Mouse (Mus musculus): Measurements from ENCODE around the gene Prr15l. TPM values are rescaled to one million over a fixed set of nuclear protein-coding genes. Genes with fewer than 3 reads are reported as not detected.

Prr15l gene
- polyA plus RNA-seq, 1 experiment from 2014 or later, result 55.2 TPM

DNA sequence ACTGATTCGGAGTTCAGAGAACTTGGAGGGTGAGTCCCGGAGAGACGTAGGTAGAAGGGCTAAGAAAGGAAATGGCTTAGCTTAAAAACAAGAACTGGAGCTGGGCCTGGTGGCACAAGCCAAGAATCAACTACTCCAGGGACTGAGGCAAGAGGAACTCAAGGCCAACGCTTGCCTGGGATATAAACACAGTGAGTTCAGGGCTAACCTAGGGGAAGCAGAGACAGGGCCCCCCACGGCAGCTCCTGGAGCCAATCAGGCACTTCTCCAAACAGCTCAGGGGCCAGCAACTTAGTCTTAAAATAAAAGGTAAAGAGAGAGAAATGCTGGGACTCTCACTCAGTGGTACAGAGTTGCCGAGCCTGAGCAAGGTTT is 10.5 kb downstream of the Prr15l start:
- ATAC-seq (ENCODE audit: insufficient read depth, low FRiP score, low read depth), result no peak
- Histone ChIP-seq H3K4me3 (replicated peaks) (no peak overlapping the region), H3K4me2 (no peak overlapping the region), H3K9me3 (no peaks in the 10 kb centered on the region), H3K9ac (no peak overlapping the region), H3K4me1 (peaks cover 15% of the 10 kb centered on the region), H3K27ac (peak overlapping the region; percentile 79), H3K36me3 (no peaks in the 10 kb centered on the region), H3K27me3 (replicated peaks) (no peaks in the 10 kb centered on the region)
- WGBS, result 68% methylated on average over 6 of the region's 6 CpGs

DNA sequence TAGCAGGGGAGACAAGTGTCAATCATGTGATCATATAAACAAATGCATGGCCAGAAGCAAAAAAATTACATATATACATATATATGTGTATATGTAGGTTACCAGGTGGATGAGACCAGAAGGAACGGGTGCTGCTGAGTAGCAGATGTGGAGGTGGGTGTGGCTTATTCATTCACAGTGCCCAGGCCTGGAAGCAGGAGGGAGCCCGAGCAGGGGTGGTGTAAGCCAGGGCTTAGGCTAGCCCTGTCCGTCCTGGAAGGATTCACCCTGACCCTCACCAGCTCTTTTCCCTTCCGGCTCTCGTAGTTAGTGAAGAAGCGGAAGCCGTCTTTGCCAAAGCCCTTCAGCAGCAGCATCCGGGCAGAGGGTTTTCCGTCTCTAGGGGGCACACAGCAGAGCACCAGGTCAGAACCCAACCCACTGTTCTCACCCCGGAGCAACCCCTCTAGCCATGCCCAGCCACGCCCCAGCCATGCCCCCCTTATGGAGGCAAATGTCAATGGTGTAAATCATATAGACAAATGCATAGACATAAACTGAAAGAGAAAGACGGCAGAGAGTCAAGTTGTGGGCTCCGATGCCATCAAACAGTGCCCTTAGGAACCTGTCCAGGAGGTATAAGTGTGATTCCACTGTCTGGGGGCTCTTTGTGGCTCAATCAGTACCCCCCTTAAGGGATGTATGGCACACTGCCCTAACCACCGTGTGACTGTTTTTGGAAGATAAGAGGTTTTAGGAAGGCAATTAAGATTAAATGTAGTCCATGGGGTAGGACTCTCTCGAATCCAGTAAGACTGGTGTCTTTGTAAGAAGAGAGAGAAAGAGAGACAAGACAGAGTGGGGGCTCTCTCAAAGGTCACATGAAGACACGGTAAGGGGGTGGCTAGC is 12.9 kb downstream of the Prr15l start:
- Histone ChIP-seq H3K27me3 (replicated peaks) (no peaks in the 10 kb centered on the region), H3K36me3 (no peaks in the 10 kb centered on the region), H3K9ac (no peak overlapping the region), H3K4me1 (peaks cover 24% of the 10 kb centered on the region), H3K4me2 (no peak overlapping the region), H3K4me3 (replicated peaks) (no peak overlapping the region), H3K27ac (no peak overlapping the region), H3K9me3 (no peaks in the 10 kb centered on the region)
- no peak for ATAC-seq (ENCODE audit: insufficient read depth, low FRiP score, low read depth)
- WGBS, result 69% methylated on average over 16 of the region's 16 CpGs

DNA sequence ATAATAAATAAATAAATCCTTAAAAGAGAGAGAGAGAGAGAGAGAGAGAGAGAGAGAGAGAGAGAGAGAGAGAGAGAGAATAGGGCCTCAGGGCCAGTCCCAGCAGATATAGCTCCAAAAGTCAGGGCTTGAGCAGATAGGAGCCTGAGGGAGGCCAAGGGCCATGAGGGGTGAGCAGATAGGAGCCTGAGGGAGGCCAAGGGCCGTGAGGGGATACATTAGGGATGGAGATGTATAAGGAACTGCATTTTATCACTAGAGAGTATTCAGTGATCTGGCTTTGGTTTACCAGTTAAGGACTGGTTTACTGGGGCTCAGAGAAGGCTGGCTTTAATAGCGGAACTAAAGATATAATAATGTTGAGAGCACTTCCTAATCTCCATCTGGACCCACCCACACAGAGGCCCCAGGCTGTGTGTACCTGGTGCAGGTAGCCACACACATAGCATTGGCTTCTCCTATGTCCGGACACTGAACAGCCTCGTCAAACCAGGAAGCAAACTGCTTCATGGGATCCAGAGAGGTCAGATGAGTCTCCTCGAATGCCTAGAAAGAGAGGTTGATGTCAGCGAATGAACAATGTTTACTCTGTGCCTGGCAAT is 14.2 kb downstream of the Prr15l start:
- H3K27ac ChIP-seq, result peak overlapping the region; percentile 35
- peaks cover 30% of the 10 kb centered on the region for H3K4me1 ChIP-seq
- H3K4me2 ChIP-seq, result 0 out of 2 replicates have a peak overlapping the region, but pooled peaks have one; percentile 84
- WGBS, result 68% methylated on average over 6 of the region's 6 CpGs
- ATAC-seq (ENCODE audit: insufficient read depth, low FRiP score, low read depth), result peak; percentile 29; the same call in 1 of the 2 replicates
- no peak overlapping the region for H3K9ac ChIP-seq
- no peaks in the 10 kb centered on the region for H3K27me3 ChIP-seq (replicated peaks)
- H3K36me3 ChIP-seq, result no peaks in the 10 kb centered on the region
- H3K4me3 ChIP-seq (replicated peaks), result 0 out of 2 replicates have a peak overlapping the region, but pooled peaks have one; percentile 54
- H3K9me3 ChIP-seq, result no peaks in the 10 kb centered on the region

DNA sequence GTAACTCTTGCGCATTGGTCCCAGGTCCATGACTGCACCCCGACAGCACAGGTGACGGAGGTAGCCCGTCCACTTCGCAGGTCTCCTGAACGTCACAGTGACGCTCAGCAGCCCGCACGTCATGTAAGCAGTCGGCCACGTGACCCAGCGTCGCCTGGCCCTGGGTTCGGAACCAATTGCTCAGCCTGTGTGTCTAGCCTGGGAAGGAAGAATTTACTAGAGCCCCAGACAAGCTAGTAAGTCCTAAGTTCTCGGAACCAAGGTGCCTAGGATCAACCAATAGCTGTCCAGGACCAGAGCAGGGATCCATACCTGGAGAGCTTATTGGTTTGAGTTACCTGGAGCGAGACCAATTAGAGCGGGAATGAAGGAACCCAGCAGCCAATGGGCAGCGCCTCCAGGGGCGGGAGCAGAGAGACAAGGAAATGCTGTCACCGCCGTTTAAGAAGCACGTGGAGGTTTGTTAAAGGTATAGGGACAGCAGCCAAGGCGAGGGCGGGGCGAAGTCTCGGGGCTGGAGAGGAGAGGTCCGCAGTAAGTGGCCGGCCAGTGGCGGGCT is 15.9 kb downstream of the Prr15l start, which contains the start of gene Pnpo:
Pnpo (minus strand) TSS at position 241 of the 559 bp plus-strand sequence.
- under 1% methylated on average over 29 of the region's 29 CpGs for WGBS
- ATAC-seq (ENCODE audit: insufficient read depth, low FRiP score, low read depth), result peak; percentile 93
- H3K4me3 ChIP-seq (replicated peaks), result peak within 1 kb of the TSS; percentile 54
- peak within 1 kb of the TSS; percentile 33; the same call in 1 of the 2 replicates for H3K9ac ChIP-seq
- no peaks in the 10 kb centered on the region for H3K9me3 ChIP-seq
- peak within 1 kb of the TSS; percentile 84 for H3K4me2 ChIP-seq
- no peaks in the 10 kb centered on the region for H3K27me3 ChIP-seq (replicated peaks)
- H3K27ac ChIP-seq, result peak within 1 kb of the TSS; percentile 74
- H3K4me1 ChIP-seq, result peaks cover 27% of the 10 kb centered on the region
- no peaks in the 10 kb centered on the region for H3K36me3 ChIP-seq

DNA sequence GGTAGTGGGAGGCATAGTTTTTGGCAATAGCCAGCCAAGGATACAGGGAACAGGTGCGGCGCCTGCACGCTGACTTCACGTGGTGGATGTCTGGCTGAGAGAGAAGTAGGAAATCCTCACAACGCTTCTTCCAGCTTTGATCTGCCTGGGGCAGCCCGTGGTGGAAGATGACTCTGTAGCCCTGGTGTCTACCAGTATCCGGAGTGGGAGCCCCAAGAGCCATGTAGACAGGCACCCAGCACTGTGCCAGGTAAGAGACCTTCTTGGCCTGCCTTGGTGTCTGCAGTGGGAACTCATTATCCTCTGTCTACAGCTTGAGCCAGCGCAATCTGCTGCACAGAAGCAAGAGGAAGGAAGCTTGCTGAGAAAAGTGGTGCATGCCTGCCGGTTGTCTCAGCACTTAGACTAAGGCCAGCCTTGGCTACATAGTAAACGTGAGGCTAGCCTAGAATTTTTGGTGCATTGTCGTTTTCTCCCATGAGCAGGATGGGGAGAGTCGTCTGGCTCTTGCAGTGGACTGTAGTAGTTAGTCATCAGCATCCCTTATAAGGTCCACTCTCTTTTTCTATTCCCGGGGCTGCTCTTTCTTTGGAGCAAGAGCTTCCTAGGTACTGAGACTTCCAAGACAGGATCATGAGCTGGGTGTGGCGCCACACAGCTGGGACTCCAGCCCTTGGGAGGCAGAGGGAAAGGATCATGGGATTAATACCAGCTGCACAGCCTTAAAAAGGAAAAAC is 17.1 kb downstream of the Prr15l start:
- 69% methylated on average over 14 of the region's 14 CpGs for WGBS
- Histone ChIP-seq H3K36me3 (no peaks in the 10 kb centered on the region), H3K9ac (peak overlapping the region; percentile 4; the same call in 1 of the 2 replicates), H3K27ac (0 out of 2 replicates have a peak overlapping the region, but pooled peaks have one; percentile 16), H3K4me2 (peak overlapping the region; percentile 84), H3K4me3 (replicated peaks) (peak overlapping the region; percentile 54), H3K9me3 (no peaks in the 10 kb centered on the region), H3K27me3 (replicated peaks) (no peaks in the 10 kb centered on the region), H3K4me1 (peaks cover 27% of the 10 kb centered on the region)
- no peak for ATAC-seq (ENCODE audit: insufficient read depth, low FRiP score, low read depth)

DNA sequence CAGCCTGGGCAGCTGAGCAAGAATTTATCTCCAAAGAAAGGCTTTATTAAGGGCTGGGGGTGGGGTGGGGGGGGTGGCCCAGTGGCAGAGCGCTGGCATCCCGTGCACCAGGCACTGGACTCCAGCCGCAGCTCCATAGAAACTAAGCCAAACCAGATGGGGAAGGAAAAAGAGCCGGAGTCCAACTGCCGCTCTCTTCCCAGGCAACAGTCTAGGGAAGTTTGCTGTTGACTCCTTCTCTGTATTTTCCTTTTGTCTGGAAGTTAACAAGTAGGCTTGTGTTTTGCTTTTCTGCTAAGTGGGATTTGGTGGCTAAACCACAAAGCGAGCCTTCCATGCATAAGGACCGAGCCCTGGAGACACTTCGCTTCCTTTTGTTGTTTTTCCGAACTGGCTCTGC is 18.6 kb downstream of the Prr15l start:
- Histone ChIP-seq H3K4me1 (peaks cover 27% of the 10 kb centered on the region), H3K27ac (no peak overlapping the region), H3K27me3 (replicated peaks) (no peaks in the 10 kb centered on the region), H3K4me2 (no peak overlapping the region), H3K9ac (no peak overlapping the region), H3K36me3 (peaks cover 8% of the 10 kb centered on the region; the same call in 1 of the 2 replicates), H3K9me3 (no peaks in the 10 kb centered on the region), H3K4me3 (replicated peaks) (no peak overlapping the region)
- no peak for ATAC-seq (ENCODE audit: insufficient read depth, low FRiP score, low read depth)
- WGBS, result 87% methylated on average over 9 of the region's 9 CpGs

DNA sequence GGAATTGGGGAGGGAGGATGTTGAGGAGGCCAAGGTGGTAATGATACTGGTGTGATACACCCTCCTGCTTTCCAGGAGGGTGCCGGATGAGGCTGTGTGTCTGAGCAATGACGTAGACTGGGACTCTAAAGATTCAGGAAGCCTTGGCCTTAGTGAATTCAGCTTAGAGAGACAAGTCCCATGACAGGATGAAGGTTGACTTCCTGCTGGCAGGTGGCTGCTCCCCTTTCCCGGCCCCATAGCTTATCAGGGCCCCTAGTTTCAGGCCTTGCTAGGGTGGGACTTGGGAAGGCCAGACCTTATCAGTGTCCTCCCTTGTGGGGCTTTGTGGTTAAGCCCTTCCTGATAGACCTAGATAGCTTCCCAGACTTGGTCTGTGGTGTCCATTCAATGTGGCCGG is 19.9 kb downstream of the Prr15l start:
- ATAC-seq (ENCODE audit: insufficient read depth, low FRiP score, low read depth), result peak; percentile 70
- WGBS, result 77% methylated on average over 4 of the region's 4 CpGs

DNA sequence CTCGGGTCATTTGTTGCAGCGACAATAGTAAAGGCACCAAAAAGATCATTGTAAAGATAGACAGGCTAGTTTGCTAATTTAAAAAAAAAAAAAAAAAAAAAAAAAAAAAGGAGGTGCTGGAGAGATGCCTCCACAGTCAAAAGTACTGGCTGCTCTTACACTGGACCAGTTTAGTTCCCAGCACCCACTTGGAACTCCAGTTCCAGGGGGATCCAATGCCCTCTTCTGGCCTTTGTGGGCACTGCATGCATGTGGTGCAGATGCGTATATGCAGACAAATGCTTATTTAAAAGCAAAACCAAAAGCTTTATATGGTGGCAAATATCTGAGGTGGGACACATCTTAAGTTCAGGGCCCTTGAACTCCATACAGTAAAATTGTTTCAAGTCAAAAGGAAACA is 22.9 kb downstream of the Prr15l start:
- H3K4me3 ChIP-seq (replicated peaks), result no peak overlapping the region
- H3K27me3 ChIP-seq (replicated peaks), result no peaks in the 10 kb centered on the region
- H3K4me2 ChIP-seq, result no peak overlapping the region
- H3K27ac ChIP-seq, result no peak overlapping the region
- 0 out of 2 replicates have a peak, but pooled peaks cover 6% of the 10 kb centered on the region for H3K4me1 ChIP-seq
- no peaks in the 10 kb centered on the region for H3K9me3 ChIP-seq
- H3K9ac ChIP-seq, result no peak overlapping the region
- H3K36me3 ChIP-seq, result peaks cover 32% of the 10 kb centered on the region
- 97% methylated on average over 3 of the region's 3 CpGs for WGBS
- ATAC-seq (ENCODE audit: insufficient read depth, low FRiP score, low read depth), result no peak

More for the DNA sequence above, 19.9 kb downstream of the Prr15l start:
- Histone ChIP-seq H3K4me1 (peaks cover 23% of the 10 kb centered on the region), H3K36me3 (peaks cover 10% of the 10 kb centered on the region), H3K27me3 (replicated peaks) (no peaks in the 10 kb centered on the region), H3K9ac (no peak overlapping the region), H3K4me2 (no peak overlapping the region), H3K4me3 (replicated peaks) (no peak overlapping the region), H3K27ac (peak overlapping the region; percentile 35; the same call in 1 of the 2 replicates), H3K9me3 (no peaks in the 10 kb centered on the region)

DNA sequence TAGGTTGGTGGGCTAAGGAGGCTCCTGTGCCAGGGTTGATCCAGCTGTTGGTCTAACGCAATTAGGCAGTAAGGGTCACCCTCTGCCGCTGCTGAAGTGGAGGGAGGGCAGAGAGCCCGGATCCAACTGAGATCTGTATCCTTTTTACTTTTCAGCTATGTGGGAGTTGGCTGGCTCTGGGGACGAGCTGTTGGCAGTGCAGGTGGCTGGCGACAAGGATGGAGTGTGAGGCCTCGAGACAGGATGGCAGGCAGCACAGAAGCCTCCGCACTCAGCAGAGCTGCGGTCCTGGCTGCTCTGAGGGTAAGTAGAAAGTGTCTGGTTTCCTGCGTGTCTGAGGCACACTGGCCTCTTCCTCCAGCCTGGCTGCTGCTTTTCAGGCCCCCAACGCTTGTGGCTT is 24.5 kb downstream of the Prr15l start:
- no peak for ATAC-seq (ENCODE audit: insufficient read depth, low FRiP score, low read depth)
- H3K4me3 ChIP-seq (replicated peaks), result no peak overlapping the region
- H3K9me3 ChIP-seq, result no peaks in the 10 kb centered on the region
- H3K36me3 ChIP-seq, result peaks cover 39% of the 10 kb centered on the region
- no peak overlapping the region for H3K9ac ChIP-seq
- 71% methylated on average over 10 of the region's 10 CpGs for WGBS
- no peak overlapping the region for H3K4me2 ChIP-seq
- H3K27ac ChIP-seq, result no peak overlapping the region
- H3K4me1 ChIP-seq, result no peaks in the 10 kb centered on the region
- H3K27me3 ChIP-seq (replicated peaks), result no peaks in the 10 kb centered on the region

DNA sequence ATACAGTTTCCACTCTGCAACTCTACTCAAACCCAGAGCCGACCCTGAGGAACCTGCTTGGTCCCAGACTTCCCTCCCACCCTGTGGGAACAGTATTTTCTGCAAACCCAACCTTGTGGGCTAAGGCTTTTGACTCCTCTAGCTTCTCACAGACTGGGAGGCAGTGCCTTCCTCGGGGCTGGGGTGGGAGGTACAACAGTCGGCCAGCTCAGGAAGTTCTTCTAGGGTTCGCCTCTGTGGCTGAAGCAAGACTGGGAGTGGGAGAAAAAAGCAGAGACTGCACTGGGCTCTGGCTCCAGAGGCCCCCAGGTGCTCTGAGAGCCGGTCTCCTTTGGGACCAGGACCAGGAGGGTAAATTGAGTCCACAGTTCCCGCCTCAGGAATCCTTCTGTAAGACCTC is 25.0 kb downstream of the Prr15l start:
- Histone ChIP-seq H3K27ac (no peak overlapping the region), H3K36me3 (peaks cover 44% of the 10 kb centered on the region), H3K9ac (no peak overlapping the region), H3K4me1 (no peaks in the 10 kb centered on the region), H3K9me3 (no peaks in the 10 kb centered on the region), H3K27me3 (replicated peaks) (no peaks in the 10 kb centered on the region), H3K4me3 (replicated peaks) (no peak overlapping the region), H3K4me2 (no peak overlapping the region)
- no peak for ATAC-seq (ENCODE audit: insufficient read depth, low FRiP score, low read depth)
- WGBS, result 68% methylated on average over 6 of the region's 6 CpGs

DNA sequence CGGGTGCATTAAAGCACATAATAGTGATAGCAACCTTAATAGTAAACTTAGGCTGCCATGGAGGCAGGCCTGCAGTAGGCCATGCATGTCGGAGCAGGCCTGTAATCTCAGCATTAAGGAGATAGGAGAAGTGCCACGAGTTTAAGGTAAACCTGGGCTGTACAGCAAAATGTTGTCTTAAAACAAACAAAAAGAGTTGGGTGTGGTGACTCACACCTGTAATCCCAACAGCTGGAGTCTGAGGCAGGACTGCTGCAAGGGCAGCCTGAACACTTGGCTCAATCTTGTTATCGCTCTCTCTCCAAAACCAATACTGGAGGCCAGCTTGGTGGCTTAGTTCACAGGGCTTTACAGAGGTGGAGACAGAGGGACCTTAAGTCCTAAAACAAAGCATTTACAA is 27.2 kb downstream of the Prr15l start:
- peak; percentile 23; the same call in 1 of the 2 replicates for ATAC-seq (ENCODE audit: insufficient read depth, low FRiP score, low read depth)
- WGBS, result 80% methylated on average over 4 of the region's 4 CpGs
- Histone ChIP-seq H3K4me3 (replicated peaks) (no peak overlapping the region), H3K36me3 (peaks cover 48% of the 10 kb centered on the region), H3K27ac (peak overlapping the region; percentile 32; the same call in 1 of the 2 replicates), H3K4me1 (no peaks in the 10 kb centered on the region), H3K9ac (no peak overlapping the region), H3K4me2 (no peak overlapping the region), H3K9me3 (no peaks in the 10 kb centered on the region), H3K27me3 (replicated peaks) (no peaks in the 10 kb centered on the region)
